Mouse (Mus musculus) lung, postnatal 36 days (tissue): ENCODE data around the gene Prss21.

Source experiments
- DNase-seq: peaks from one replicate; pipeline ENCODE4 v3.0.0; 2022; ENCODE audit warnings: mixed read lengths

Prss21 gene

DNA sequence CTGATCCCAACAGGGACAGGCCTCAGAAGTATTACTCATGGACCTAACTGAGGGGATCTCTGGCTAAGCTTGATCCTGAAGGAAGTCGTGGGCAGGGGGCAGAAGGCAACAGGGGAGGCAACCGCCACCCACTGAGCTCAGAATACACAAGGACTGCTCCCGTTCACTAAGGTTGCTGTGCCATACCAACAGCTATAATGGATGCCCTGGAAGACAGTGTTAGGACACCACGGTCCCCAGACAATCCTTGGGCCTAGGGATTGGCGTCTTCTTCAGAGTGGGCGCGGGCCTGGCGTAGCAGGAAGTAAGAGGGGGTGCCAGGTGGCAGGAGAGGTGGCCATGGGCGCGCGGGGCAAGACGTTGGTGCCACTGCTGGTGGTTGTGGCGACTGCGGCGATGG lies at the start of gene Prss21:
Prss21 (plus strand) TSS at position 301 of the 400 bp plus-strand sequence.
- no peak for DNase-seq

DNA sequence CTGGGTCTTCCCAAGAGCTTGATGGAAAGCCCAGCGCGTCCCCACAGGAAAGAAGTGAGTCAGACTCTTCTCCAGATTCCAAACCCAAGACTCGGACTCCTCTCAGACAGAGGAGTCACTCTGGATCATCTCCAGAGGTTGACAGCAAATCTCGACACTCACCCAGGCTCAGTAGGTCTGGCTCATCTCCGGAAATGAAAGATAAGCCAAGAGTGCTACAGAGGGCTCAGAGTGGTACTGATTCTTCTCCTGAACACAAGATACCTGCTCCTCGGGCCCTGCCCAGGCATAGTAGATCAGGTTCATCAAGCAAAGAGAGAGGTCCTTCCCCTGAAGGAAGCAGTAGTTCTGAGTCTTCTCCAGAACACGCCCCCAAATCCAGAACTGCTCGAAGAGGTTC lies 49.3 kb upstream of the Prss21 start:
- DNase-seq: no peak

DNA sequence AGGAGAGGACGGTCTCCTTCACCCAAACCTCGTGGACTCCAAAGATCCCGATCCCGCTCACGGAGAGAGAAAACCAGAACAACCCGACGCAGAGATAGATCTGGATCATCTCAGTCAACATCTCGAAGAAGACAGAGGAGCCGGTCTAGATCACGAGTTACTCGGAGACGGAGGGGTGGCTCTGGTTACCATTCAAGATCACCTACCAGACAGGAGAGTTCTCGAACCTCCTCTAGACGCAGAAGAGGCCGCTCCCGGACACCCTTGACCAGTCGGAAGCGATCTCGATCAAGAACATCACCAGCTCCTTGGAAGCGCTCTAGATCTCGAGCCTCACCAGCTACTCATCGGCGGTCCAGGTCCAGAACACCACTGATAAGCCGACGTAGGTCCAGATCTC lies 48.6 kb upstream of the Prss21 start:
- DNase-seq: no peak

GRCm38 (mm10) chr17:23820731-23821130 lies 47.1 kb upstream of the Prss21 start:
- DNase-seq: no peak

GRCm38 (mm10) chr17:23822094-23822493 lies 45.8 kb upstream of the Prss21 start:
- DNase-seq: no peak

- DNase-seq: no peak
Observed at GRCm38 (mm10) chr17:23823018-23823417, 44.8 kb upstream of the Prss21 start.

DNA sequence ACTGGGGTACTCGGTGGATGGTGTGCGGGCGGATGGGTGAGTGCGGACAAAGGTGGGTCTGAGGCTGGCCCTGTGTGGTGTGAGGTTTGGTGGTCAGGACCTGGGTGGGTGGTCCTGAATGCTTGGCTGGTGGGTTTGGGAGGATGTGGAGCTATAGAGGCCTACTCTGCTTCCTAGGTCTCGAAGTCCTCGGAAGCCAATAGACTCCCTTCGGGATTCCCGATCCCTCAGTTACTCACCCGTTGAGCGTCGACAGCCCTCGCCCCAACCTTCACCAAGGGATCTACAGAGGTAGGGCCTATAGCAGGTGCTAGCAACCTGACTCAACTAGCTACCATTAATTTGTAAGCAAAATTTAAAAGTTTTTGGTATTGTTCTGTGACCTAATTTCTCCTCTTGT lies 44.2 kb upstream of the Prss21 start:
- DNase-seq: no peak

GRCm38 (mm10) chr17:23825591-23825990 lies 42.3 kb upstream of the Prss21 start:
- no peak for DNase-seq

GRCm38 (mm10) chr17:23828271-23829001 lies 39.4 kb upstream of the Prss21 start:
- peak; percentile 39 for DNase-seq

- DNase-seq: peak; percentile 90
Observed at GRCm38 (mm10) chr17:23829064-23829619, 38.7 kb upstream of the Prss21 start, which contains the start of gene Elob. Gene Elob, minus strand, starts transcription at chr17:23829136.

GRCm38 (mm10) chr17:23831201-23831600 lies 36.7 kb upstream of the Prss21 start:
- DNase-seq: no peak

GRCm38 (mm10) chr17:23836006-23836575 lies 31.8 kb upstream of the Prss21 start, which contains the start of gene Prss33:
Gene Prss33, minus strand, starts transcription at chr17:23836056.
- DNase-seq: no peak

- DNase-seq: peak; percentile 90
Observed at GRCm38 (mm10) chr17:23841145-23841544, 26.7 kb upstream of the Prss21 start.

DNA sequence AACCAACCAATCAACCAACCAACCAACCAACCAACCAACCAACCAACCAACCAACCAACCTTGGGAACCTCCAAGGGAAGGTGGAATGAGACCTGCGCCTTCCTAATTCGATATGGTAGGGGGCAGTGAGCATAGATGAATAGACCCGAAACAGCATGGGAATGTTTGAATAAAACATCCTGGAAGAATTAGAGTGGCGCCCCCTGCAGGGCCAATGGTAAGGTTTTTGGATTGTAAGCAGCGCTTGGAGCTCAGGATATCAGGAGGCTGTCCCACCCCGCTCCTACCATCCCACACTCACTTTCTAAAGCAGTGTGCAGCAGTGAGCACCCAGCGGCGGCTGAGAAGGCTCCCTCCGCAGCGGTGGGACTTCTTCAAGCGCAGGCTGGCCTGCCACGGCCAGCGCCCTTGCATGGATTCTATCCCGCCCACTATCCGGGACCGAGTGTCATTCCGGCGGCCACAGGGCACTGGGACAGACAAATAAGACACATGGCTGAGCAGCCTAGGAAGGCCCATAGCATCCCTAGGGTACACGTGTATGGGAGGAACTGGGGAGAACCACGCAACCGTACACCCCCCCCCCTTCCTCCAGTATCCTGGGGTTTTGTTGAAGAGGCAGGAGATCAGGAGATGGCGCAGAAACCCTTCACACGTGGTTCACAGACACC lies 24.6 kb upstream of the Prss21 start:
- peak; percentile 52 for DNase-seq

DNA sequence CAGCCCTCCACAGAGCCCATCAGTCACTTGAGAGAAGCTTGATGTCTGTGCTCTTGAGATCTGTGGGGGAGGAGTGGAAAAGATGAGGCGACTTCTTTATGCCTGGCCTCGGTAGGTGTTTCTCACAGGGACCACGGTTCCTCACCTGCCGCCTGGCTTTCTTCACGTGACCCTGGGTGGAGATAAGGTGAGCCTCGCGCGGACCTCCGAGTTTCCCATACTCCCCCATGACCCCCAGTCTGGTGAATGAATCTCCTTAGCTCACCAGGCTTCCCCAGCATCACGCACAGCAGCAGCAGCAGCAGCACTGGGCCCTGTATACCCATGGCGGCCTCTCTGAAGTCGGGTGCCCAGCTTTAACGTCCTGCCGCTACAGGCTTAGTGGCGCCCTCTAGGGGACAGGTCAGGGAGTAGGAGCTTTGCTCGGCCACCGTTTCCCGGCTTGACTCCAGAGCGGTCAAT lies 24.0 kb upstream of the Prss21 start, which contains the start of the genes Prss32 and Prss41:
Prss32 (plus strand) TSS at position 44 of the 462 bp plus-strand sequence.
Prss41 (minus strand) TSS at position 361 of the 462 bp plus-strand sequence.
- peak; percentile 74 for DNase-seq

- no peak for DNase-seq
Observed at GRCm38 (mm10) chr17:23850028-23850427, 17.8 kb upstream of the Prss21 start.

- peak; percentile 87 for DNase-seq
Observed at GRCm38 (mm10) chr17:23850853-23851749, 16.8 kb upstream of the Prss21 start.

DNA sequence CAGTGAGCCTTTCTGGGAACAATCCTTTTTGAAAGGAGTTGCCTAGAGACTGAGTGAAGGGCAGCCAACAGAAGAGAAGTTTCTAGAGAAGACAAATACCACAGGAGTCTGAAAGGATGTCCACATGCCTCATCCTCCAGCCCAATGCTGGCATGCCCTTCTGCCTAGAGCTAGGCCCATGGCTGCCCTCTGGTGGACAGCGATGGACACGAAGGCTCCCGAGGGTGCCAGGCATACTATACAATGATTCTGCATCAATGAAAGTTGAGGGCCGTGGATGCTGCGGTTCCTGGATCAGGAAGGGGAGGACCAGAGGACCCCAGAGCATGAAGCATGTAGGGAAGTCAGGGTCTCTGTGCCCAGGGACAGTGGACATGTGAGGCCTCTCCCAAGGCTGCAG lies 14.6 kb upstream of the Prss21 start:
- peak; percentile 67 for DNase-seq

- DNase-seq: no peak
Observed at GRCm38 (mm10) chr17:23854229-23854765, 13.6 kb upstream of the Prss21 start.

- no peak for DNase-seq
Observed at GRCm38 (mm10) chr17:23857193-23857592, 10.7 kb upstream of the Prss21 start.

DNA sequence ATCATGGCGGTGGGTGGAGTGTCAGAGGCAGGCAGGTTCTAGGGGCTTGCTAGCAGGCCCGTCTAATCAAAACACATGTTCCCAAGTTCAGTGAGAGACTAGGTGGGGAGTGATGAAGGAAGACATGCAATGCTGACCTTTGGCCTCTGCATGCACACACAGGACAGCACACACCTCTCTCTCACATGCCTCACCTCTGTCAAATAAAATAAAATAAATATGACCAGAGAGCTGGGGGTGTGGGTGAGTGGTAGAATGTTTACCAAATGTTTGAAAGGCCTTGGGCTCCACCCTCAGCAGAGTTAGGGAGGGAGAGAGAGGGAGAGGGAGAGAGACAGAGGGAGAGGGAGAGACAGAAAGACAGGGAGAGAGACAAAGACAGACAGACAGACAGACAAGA lies 9.9 kb upstream of the Prss21 start:
- no peak for DNase-seq

DNA sequence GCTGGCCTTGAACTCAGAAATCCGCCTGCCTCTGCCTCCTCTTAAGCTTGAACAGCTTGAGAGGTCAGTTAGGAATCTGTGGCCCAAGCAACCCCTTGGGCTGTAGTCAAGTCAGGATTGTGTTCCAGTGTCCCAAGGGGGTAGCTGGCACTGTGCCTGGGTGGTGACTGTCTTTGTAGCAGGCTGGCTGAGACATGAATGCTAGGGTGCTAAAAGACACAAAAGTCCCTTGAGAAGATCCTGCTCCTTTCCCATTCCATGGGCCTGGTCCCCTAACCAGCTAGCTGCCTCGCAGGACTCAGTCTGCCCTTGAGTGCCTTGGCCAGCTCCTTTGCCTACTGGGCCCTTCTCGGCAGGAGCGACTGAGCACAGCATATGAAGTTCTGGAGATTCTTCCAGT lies 4.9 kb upstream of the Prss21 start:
- DNase-seq: no peak
